Mouse (Mus musculus) gastrocnemius, postnatal 25 days (tissue): ENCODE data around the gene Rara. TPM values are rescaled to one million over a fixed set of nuclear protein-coding genes. Genes with fewer than 3 reads are reported as not detected.

Experiments used
- DNase-seq: peaks from one replicate; pipeline ENCODE4 v3.0.0; 2022
- total RNA-seq, 2 experiments: library from RNA; stranded (reverse); gene quantifications; 1 replicate in 1 of 2; 2 replicates in 1 of 2; pipeline ENCODE4 v1.2.3; 2021

Gene Rara
- total RNA-seq, 2 experiments from 2014 or later, result 9.4 to 12.8 TPM

DNA sequence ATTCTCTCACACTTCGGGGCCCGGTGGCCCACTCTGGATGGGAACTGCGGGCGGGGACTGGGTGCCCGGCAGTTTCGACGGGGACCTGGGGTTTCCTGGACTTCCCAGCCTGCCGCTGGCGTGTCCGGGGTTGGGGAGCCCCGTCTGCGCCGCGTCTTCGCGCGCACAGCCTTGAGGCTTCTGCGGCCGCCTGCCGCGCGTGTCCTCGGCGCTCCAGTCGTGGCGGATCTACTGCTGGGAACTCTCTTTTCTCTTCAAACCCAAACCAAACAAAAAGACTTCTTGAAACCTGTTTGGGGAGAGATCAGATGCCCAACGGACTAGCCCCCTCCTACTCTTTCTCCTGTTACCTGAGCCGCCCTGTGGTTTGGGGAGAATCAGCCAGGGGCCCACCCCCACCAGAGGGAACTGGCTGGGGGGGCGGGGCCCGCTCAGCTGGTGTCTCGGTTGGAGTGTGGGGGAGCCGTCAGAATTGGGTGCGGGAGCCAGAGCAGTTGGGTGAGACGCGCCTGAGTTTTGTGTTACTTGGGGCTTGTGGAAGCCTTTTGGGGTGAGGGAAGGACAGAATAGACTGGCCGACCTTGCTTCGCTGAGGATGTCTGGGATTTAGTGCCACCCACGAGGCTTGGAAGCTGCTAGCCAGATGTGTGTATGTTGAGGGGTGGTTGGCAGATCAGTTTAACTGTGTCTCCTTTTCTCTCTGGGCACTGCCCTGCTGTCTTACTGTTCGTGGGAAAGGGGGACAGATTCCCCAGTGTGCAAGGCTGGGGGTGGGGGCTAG is 10.5 kb downstream of the Rara start:
- no peak for DNase-seq

DNA sequence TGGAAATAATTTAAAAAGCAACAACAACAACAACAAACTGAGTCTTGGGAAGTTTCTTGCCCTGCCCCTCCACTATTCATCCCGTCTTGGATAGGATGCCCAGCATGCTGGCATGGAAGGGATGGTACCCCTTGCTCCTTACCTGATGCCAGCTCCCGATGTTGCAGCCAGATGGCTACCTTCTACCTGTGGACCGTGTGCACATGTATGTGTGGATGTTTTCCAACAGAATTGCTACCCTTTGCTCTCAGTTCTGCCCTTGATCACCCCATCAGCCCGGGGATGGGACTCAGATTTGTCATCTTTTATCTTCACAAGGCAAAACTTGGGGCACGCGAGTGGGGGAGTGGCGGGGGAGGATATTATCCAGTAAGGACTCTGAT is 11.1 kb downstream of the Rara start:
- DNase-seq, result no peak

DNA sequence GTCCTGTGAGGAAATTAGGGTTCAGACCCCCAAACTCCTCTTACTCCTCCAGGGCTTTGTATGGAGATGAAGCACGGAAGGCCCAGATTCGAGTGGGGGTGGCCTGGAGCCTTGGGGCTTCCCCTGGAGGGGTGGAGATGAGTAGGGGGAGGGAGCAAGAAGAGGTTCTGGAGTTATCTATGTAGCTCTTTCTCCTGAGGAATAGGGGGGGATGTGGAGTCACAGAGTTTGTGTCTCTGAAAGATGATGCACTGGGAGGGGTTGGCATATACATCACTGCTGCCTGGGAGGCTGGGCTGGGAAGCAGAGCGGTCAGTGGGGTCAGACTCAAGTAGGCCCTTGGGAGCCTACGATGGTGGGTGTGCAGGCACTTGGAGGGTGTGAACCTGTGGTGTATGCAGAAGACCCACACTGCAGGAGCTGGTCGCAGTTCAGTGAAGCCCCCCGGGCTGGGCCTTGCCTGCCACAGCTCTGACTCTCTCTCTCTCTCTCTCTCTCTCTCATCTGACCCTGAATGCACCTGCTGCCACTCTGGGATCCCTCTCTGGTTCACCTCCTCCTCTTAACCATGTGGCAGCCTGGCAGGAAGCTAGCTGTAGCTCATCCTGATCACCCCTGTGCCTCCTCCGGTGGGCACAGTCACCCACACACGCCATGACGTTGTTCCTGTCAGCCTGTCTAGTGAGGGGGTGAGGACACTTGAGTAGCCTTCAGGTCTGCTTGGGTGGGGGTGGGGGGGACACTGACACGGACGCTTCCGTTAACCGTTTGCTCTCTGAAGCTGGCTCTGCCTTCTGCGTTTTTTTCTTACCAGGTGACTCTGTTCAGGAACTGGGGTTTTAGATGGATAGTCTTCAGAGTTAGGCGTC is 11.7 kb downstream of the Rara start:
- DNase-seq, result peak; percentile 20

DNA sequence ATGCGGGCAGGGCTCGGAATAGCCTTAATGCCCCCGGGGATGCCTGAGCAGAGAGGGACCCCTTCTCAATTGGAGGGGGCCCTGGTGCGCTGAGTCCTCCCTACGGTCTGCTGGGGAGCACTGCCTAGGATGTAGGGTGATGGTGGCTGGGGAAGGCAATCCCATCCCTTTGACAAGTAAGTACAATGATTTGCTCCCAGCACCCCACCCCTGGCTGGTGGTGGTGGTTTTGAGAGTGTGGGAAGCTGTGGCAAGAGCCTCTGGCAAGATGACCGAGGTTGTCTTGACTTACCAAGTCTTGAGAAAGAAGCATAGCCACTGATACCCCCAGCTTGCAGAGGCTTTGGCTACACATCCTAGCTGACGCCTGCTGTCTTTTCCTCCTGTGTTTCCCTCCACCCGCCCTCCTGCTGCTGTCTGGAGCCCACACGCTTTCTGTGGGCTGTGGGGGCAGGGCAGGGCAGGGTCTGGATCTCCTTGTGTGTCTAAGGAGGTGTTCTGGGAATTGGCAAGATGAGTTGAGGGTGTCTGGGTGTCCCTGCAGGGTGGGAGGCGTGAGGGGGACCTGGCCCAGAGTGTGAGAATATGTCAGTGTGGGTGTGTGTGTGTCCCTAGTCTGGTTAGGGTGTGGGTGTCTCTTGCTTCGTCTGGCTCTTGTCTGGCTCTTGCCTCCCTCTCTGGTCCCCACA is 12.5 kb downstream of the Rara start:
- DNase-seq, result no peak

DNA sequence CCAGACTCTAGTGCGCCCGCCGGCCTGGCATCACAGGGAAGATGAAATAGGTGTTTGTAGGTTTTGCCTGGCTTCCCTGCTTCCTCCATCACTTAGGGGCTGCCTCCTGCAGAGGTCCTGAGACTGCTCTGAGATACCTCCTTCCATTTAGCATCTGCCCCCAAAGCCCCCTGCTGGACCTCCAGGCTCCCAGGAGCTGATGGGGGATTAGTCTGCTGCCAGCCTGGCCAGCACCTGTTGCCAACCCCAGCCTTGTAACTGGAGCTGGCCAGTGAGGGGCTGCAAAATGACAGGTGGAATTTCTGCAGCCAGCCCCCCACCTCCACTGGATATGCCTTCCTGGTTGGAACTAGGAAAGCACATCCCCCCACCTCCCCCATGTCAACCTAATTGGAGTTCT is 13.2 kb downstream of the Rara start:
- peak; percentile 32 for DNase-seq

DNA sequence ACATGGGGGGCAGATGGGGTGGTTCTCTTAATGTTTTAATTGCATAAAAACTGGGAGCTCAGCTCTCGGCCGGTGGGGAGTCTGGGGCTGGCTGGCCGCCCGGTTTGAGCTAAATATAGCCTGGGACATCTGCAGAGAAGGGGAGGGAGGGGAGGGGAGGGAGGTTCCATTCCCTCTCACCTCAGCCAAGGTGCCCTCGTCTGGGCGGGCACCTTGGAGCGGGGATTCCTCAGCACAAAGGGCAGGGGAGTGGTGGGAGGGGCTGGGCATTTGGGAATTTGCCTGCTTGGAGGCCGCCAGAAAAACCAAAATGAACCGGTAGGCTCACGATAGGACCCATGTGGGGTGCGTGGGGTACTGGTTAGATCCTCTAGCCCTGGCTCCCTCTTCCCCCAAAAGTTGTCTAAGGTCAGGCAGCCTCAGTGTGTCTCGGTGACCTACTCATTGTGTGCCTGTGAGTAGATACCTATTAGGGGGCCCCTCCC is 13.8 kb downstream of the Rara start:
- DNase-seq, result peak; percentile 70

DNA sequence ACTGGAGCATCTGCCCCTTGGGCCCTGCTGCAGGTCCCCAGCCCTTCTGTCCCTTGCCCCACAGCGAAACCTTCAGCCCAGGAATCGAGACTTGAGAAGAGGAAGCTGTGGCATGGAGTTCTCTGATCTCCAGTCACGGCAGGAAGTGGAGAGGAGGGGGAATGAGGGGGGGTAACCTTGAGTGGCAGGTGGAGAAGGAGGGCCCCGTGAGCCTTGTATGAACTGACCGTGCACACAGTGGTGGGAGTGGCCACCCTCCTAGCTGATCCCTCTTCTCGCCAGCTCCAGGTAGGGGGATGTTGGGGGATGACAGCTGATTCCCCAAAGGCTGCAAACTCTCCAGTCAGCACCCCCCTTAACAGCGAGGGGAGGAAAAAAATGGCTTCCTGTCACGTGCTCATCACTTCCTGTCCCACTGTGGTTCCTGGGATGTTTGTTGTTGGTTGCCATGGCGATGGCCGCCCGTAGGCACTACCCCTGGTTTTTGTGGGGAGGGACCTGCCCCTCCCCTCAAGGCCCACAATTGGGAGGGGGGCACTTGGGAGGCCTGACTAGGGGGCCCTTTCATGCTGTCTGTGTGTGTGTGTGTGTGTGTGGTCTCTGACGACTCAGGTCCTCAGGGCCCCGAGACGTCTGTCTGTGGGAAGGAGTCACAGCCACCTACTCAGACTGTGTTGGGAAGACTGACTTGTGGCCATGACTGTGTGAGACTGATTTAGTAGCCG is 14.4 kb downstream of the Rara start:
- DNase-seq, result peak; percentile 79

DNA sequence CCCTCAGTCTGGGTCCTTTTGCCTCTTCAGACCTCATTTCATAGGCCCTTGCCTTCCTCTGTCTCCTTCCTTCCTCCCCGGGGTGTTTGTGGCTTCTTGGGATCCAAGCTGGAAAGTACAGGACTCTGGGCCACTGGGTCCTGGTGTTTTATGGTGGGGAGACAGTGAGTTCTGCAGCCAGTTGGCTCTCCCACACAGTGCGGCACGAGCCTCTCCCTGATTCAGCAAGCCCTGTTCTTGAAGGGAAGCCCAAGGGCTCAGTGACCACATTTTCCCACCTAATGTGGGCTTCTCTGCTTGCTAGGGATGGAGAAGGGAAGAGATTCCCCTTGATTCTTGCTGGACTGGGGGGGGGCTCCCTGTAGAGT is 14.9 kb downstream of the Rara start:
- DNase-seq, result no peak

DNA sequence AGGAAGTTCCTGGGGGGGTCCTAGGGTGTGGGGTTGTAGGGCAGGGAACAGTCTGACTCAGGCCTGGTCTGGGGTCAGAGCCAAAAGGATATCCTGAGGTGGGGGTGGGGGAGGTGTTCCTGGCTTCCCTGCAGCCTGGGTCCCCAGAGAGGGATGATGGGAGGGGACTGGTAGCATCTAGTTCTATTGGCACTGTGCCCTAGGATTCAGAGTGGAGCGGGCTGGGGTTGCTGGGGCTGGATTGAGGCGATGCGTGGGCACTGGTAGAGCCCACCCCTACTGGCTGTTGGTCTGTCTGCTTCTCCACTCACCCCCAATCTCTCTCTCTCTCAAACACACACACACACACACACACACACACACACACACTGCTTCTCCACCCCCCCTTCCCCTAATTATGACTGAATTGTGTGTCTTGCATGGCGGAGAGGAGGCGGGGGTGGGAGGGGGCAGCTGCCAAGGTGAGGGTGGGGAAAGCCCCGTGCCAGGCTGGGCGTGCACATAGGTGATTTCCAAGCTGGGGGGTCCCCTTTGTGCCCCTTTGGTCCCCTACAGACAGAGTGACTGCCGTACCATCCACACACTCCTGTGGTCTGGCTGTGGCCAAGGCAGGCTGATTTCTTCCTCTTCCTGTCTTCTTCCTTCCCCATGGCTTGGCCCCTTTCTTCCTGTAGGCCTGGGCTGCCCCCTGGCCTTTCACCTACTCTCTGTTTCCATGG is 15.5 kb downstream of the Rara start:
- DNase-seq, result peak; percentile 78

DNA sequence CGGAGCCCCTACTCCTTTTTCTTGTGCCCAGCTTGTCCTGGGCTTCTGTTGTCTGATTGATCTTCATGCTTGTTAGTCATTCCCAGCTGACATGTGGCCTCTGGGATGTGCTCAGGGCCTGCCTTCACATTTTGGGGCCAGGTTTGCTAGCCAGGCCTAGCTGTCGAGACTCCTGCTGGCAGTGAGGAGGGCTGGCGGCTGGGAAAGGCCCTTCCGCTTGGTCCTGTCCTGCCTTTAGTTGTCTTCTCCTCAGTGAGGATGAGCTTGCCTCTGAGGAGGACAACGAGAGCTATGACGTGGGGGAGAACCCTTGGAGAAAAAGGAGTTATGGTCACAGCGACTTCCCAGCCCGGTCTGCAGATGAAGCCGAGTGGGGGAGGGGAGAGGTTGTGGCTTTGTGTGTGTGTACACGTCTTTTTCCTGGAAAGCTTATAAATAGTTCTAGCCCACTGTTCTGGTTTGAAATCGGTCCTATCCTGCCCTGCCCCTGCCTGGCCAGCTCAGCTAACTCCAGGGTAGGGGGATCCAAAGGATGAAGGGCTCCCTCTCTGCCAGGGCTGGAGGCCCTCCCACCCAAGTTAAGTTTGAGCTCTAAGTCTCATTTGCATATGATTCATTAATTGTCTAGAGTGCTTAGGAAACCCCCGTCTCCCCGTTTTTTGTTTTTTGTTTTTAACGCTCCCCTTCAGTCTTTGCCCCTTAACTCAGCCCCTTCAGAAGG is 16.3 kb downstream of the Rara start:
- peak; percentile 26 for DNase-seq

DNA sequence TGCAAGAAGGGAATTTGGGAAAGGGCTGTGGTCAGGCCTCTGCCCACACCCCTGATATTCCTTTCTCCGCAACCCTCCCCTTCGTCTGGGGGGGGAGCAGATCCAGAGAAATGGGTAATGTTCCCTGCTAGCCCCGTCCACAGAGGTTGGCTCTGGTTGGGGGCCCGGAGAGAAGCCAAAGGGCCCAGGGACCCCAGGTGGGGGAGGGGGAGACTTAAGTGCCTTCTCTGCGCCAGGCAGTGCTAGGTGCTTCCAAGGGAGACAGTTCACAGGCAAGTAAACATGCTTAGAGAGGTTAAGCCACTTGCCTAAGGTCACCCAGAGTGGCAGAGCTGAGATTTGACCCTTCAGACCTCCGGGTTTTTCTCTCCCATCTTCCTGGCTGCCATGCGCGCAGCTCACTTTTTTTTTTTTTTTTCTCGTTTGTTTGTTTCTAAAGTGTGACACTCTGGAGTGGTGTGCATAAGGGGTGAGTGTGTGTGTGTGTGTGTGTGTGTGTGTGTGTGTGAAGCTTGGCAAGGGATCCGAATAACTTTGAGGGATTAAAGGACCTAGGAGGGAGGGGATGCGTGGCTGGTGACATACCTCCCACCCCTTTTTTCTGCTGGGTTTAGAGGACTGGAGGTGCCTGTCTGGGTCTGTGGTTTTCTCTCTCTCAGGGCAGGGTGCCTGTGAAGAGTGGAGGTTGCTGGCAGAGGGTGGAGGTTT is 17.4 kb downstream of the Rara start:
- DNase-seq, result no peak

DNA sequence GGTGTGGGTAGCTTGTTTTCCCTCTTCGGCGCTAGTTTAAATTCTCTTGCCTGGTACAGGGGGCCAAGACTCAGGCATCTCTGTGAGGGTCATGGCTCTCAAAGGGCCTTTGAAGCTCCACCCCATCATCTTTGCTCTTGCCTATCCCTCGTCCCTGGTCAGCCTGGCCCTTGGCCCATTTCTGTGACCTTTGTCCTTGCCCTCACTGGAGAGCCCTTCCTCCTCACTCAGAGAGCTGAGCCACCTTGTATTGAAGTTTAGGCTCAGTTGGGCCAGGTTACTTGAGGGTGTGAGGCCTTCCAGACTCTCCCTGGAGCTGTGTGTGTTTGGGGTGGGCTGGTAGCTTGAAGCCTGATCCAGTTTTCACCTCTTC is 18.0 kb downstream of the Rara start:
- no peak for DNase-seq

DNA sequence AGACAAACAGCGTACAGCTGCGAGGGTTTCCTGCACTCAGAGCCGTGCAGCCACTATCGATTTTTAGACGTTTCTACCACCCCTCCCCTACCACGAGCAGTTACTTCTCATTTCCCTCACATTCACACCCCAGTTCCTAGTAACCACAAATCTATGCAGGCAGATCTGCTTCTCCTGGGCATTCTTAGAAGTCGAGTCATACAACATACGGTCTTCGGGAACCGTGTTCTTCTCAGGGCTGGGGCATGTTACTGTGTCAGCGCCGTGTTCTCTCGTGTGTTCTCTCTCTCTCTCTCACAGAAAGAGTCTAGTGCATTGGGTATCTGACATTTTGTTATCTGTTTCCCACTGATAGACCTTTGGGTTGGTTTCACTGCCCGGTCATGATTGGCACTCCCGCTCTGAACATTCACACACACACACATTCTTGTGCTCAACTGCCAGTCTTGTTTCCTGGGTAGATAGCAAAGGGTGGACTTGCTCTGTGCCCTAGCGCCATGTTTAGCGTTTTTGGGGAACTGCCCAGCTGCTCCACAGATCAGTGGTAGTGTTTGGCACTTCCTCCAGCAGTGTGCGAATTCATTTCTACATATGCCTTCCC is 20.5 kb downstream of the Rara start:
- DNase-seq, result no peak

DNA sequence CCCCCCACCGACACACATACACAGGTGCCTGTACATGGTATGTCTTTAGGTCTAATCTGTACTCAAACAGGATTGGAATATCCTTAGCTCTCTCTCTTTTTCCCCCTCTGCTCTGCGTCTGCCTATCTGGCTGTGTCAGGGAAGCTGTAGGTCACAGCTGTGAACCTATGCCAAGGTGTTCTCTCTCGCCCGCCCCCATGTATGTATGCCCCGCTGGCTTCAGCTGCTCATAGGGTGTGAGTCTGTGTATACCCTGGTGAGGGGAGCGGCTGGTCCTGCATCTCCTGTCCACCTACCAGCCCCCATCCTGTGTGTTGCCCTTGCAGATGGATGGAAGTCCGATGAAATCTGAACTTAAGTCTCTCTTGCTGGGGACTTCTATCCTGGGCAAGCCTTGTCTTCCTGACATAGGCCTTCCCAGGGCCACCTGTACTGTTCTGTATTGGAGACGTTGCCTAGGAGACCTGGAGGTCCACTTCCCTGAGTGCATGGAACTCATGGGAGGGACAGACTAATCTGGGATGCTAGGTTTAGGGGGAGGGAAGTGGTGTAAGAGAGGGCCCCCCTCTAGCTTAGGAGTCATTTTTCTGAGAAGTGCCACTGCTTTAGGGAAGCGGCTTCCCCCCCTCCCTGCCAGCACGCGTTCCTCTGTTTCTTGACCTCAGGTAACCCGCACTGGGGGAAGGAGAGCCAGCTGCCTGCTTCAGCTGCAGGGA is 21.8 kb downstream of the Rara start:
- DNase-seq, result no peak

DNA sequence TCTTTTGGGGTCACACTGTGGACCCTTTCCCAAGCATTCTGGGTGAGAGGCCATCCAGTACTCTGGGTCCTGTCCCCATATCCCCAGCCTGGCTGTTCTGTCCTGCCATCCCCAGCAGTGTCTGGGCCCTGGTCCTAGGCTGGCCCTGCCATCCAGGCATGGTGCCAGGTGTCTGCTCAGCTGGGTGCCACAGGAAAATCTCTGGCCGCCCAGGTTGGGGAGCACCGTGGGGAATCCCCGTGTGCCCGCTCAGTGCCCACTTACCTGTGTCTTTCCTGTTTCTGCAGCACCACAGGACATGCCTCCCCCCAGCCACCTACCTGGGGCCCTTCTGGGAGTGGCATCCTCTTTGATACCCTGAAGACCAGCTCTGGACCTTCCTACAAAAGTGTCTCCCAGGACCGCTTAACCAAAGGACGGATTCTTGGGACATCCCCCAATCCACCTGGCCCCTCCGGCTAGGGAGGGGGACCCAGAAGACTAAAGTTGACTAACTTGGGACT is 22.4 kb downstream of the Rara start:
- peak; percentile 73 for DNase-seq

DNA sequence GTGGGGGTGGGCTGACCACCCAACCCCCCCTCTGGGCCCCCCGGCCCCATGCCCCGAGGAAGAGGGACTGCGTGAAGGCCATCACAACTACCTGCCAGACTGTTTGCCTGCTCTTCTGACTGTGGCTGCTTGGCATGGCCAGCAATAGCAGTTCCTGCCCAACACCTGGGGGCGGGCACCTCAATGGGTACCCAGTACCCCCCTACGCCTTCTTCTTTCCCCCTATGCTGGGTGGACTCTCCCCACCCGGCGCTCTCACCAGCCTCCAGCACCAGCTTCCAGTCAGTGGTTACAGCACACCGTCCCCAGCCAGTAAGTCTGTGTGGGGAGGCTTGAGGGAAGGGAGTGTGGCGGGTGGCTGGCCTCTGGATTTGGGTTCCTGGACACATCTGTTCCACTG is 22.9 kb downstream of the Rara start:
- DNase-seq, result no peak

DNA sequence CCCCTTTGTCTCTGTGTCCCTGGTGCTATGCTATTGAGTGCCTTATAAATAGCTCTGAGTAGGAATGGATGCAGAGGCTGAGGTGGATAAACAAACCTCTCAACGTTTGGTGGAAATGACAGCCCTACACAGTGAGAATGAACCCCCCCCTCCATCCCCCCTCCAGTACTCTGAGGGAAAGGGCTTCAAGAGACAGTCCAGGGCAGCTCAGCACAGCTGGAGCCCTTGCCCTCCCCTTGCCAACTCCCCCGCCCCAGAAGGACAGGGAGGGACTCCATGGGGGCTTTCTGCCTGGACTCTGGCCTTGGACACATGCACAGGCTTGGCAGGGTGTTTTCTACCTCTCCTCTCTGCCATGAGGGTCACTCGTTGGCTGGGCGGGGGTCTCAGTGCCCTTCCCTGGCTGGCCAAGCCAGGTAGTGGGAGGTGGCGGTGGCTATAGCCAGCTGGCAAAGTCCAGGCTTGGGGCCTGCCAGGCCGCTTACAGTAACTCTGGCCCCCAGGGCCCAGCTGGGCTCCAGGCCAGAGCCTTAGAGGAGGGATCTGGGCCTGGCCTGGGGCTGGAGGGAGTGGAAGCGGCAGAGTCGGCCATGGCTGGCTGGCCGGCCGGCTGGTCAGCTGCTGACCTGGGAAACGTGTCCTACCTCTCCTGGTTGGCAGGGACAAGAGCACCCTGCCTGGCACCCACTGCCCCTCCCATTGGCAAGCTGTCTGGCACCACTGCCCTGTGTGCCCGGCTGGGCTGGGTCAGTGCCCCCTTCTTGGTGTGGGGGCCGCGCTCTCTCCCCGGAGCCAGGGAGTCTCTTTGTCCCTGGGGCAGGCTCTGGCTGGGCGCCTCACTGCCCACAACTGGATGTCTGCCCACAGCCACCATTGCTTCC is 23.6 kb downstream of the Rara start:
- DNase-seq, result peak; percentile 95

DNA sequence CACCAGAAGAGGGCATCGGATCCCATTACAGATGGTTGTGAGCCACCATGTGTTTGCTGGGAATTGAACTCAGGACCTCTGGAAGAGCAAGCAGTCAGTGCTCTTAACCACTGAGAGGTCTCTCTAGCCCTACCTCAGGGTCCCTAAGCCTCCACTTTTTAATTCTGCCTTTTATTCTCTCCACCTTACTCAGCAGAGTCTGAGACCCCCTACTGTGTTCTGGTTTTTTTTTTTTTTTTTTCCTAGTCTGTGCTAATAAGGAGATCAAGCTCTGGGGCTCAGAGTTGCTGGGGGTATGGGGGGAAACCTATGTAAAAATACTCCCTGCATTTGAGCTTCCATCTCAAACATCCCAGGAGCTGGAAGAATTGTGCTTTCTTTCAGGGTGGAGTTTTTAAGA is 24.5 kb downstream of the Rara start:
- DNase-seq, result no peak
